Mouse (Mus musculus) liver, adult 2 months (tissue): ENCODE measurements around the gene Tsc22d3. TPM values are rescaled to one million over a fixed set of nuclear protein-coding genes. Genes with fewer than 3 reads are reported as not detected.

Source experiments
- DNase-seq: peaks from one replicate; pipeline ENCODE4 v3.0.0-alpha.2; 2011; ENCODE audit warnings: low read depth, low spot score; ENCODE audit errors: extremely low read depth
- H3K27ac ChIP-seq: fragments of 200-500 bp; replicated peaks from 2 replicates; pipeline ENCODE4 v1.5.1; 2012; ENCODE audit warnings: low read depth, mild to moderate bottlenecking, control low read depth, inconsistent platforms, low read length; ENCODE audit not compliant: insufficient read depth
- H3K27me3 ChIP-seq: fragments of 200-500 bp; 2 replicates; pipeline ENCODE4 v1.6.1; 2012; ENCODE audit warnings: mild to moderate bottlenecking, moderate library complexity, low read length, inconsistent platforms; ENCODE audit not compliant: control insufficient read depth, insufficient read depth
- H3K36me3 ChIP-seq: fragments of 200-500 bp; 2 replicates; pipeline ENCODE4 v1.6.1; 2012; ENCODE audit warnings: low read length, inconsistent platforms; ENCODE audit not compliant: control insufficient read depth, insufficient read depth
- H3K4me1 ChIP-seq: fragments of 200-500 bp; 2 replicates; pipeline ENCODE4 v1.6.1; 2011; ENCODE audit warnings: low read length; ENCODE audit not compliant: control insufficient read depth, insufficient read depth
- H3K4me3 ChIP-seq: fragments of 200-500 bp; 2 replicates; pipeline ENCODE4 v1.5.1; 2011; ENCODE audit warnings: low read depth, mild to moderate bottlenecking, control low read depth, low read length, moderate library complexity; ENCODE audit not compliant: insufficient read depth
- H3K79me2 ChIP-seq: fragments of 200-500 bp; 2 replicates; pipeline ENCODE4 v1.6.1; 2012; ENCODE audit warnings: inconsistent platforms, mild to moderate bottlenecking, low read length, moderate library complexity; ENCODE audit not compliant: control insufficient read depth, insufficient read depth
- H3K9ac ChIP-seq: fragments of 200-500 bp; 2 replicates; pipeline ENCODE4 v1.6.1; 2012; ENCODE audit warnings: low read depth, mild to moderate bottlenecking, control low read depth, inconsistent platforms, low read length
- CTCF ChIP-seq: fragments of 200-500 bp; IDR thresholded peaks from 2 replicates; pipeline ENCODE4 v1.5.1; 2011; ENCODE audit warnings: low read depth, low read length, control low read depth
- POLR2A ChIP-seq: fragments of 200-500 bp; IDR thresholded peaks from 2 replicates; pipeline ENCODE4 v1.6.1; 2011; ENCODE audit warnings: low read length, control low read depth; ENCODE audit not compliant: insufficient read depth; ENCODE audit errors: extremely low read depth
- WGBS: fragments of 180-500 bp; shearing (Covaris S2); methylation state at CpG from one replicate; pipeline ENCODE4 v1.1.7; 2018; 5-methylcytosine and 5-hydroxymethylcytosine counted together
- polyA plus RNA-seq: library from polyadenylated mRNA; depleted of rRNA; stranded (reverse); fragments of >200 nt; gene quantifications from 2 replicates; pipeline ENCODE4 v1.2.3, GENCODE M21; 2012
- total RNA-seq: library from RNA; depleted of rRNA; stranded (reverse); fragments of >200 nt; gene quantifications from 2 replicates; pipeline ENCODE4 v1.2.3, GENCODE M21; 2014

The Tsc22d3 gene
- total and polyA plus RNA-seq, 2 experiments = 56.1 to 194 TPM

GRCm38 (mm10) chrX:140531356-140531755 is 69.1 kb downstream of the Tsc22d3 start:
- Histone ChIP-seq H3K79me2 (no peaks in the 10 kb centered on the region), H3K36me3 (no peaks in the 10 kb centered on the region), H3K27ac (no peak overlapping the region), H3K9ac (no peak overlapping the region), H3K27me3 (no peaks in the 10 kb centered on the region), H3K4me1 (peaks cover 14% of the 10 kb centered on the region), H3K4me3 (no peak overlapping the region)
- 74% methylated on average over 2 of the region's 2 CpGs for WGBS
- no peak for DNase-seq
- TF ChIP-seq CTCF (no peak), POLR2A (no peak)

DNA sequence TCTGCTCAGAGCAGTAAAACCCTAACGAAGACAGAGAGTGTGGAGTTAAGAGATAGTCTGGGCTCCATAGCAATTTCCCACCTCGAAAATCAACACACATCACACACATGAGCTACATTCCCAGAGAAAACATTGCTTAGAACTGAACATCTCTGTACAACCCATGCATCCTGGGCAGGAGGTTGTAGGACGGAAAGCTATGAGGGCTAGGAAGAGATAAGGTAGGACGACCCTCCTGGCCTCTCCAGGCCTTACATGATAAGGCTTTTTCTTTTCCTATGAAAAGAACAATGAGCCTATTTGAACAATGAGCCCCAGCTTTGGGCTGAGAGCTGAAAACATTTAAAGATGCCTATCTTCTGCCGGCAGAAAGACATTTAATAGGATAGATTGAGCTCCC is 69.8 kb downstream of the Tsc22d3 start:
- 80% methylated on average over 5 of the region's 5 CpGs for WGBS
- no peaks in the 10 kb centered on the region for H3K36me3 ChIP-seq
- DNase-seq = no peak

GRCm38 (mm10) chrX:140529074-140529561 is 71.3 kb downstream of the Tsc22d3 start:
- no peak overlapping the region for H3K9ac ChIP-seq
- 12% methylated on average over 5 of the region's 5 CpGs for WGBS
- H3K4me3 ChIP-seq = no peak overlapping the region
- H3K27me3 ChIP-seq = no peaks in the 10 kb centered on the region
- no peaks in the 10 kb centered on the region for H3K36me3 ChIP-seq
- no peaks in the 10 kb centered on the region for H3K79me2 ChIP-seq
- peak; percentile 82 for DNase-seq
- peak overlapping the region; percentile 72 for H3K27ac ChIP-seq
- no peak for TF ChIP-seq CTCF
- no peak for TF ChIP-seq POLR2A
- peaks cover 17% of the 10 kb centered on the region for H3K4me1 ChIP-seq

More for the DNA sequence above, 69.8 kb downstream of the Tsc22d3 start:
- Histone ChIP-seq H3K4me1 (peaks cover 14% of the 10 kb centered on the region), H3K79me2 (no peaks in the 10 kb centered on the region), H3K27me3 (no peaks in the 10 kb centered on the region), H3K27ac (no peak overlapping the region), H3K4me3 (no peak overlapping the region), H3K9ac (no peak overlapping the region)
- no peak for TF ChIP-seq POLR2A
- TF ChIP-seq CTCF = no peak

GRCm38 (mm10) chrX:140527231-140527630 is 73.2 kb downstream of the Tsc22d3 start:
- Histone ChIP-seq H3K27ac (no peak overlapping the region), H3K36me3 (no peaks in the 10 kb centered on the region), H3K79me2 (no peaks in the 10 kb centered on the region), H3K4me3 (no peak overlapping the region), H3K4me1 (peaks cover 18% of the 10 kb centered on the region), H3K27me3 (no peaks in the 10 kb centered on the region), H3K9ac (no peak overlapping the region)
- no peak for DNase-seq
- TF ChIP-seq CTCF (no peak), POLR2A (no peak)
- 40% methylated on average over 6 of the region's 6 CpGs for WGBS

GRCm38 (mm10) chrX:140526253-140526618 is 74.2 kb downstream of the Tsc22d3 start:
- no peak for DNase-seq
- H3K27ac ChIP-seq = peak overlapping the region; percentile 63
- H3K79me2 ChIP-seq = no peaks in the 10 kb centered on the region
- no peaks in the 10 kb centered on the region for H3K36me3 ChIP-seq
- H3K4me3 ChIP-seq = no peak overlapping the region
- TF ChIP-seq CTCF = no peak
- no peak for TF ChIP-seq POLR2A
- peaks cover 16% of the 10 kb centered on the region for H3K4me1 ChIP-seq
- H3K27me3 ChIP-seq = no peaks in the 10 kb centered on the region
- H3K9ac ChIP-seq = no peak overlapping the region
- 80% methylated on average over 5 of the region's 5 CpGs for WGBS

DNA sequence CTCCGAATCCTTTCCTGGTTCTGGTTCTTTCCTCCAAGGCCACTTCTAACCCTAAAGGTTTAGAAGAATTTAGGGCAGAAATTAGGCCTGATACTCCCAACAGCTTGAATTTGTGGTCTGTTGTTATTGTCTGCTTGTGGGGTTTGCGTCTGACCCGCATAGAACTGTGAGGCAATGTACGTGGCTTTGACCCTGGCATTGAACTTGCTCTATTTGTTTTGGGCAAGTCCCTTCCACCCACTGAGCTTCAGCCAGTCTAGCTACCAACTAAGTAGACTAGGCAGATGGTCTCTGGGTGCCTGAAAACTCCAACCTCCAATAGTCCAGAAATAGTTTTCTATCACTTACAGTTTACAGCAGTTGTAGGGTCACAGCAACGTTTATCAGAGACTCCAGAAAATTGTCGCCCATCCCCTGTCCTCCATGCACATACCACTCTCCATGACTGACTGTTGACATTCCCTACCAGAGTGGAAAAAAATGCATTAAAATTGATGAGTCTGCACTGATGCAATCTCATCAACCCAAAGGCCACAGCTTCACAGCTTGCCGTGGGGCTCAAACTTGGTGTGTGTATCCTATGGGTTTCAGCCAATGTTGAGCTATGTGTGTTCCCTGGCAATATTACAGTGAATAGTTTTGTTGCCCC is 74.7 kb downstream of the Tsc22d3 start:
- H3K4me1 ChIP-seq = peaks cover 17% of the 10 kb centered on the region
- no peaks in the 10 kb centered on the region for H3K79me2 ChIP-seq
- DNase-seq = peak; percentile 91
- H3K27ac ChIP-seq = peak overlapping the region; percentile 63
- H3K36me3 ChIP-seq = no peaks in the 10 kb centered on the region
- no peak overlapping the region for H3K9ac ChIP-seq
- no peak overlapping the region for H3K4me3 ChIP-seq
- no peaks in the 10 kb centered on the region for H3K27me3 ChIP-seq
- 34% methylated on average over 7 of the region's 7 CpGs for WGBS
- TF ChIP-seq CTCF (no peak), POLR2A (no peak)
